Mouse (Mus musculus) thymus, postnatal 14 days (tissue): ENCODE measurements at regions not wholly inside any gene's neighbourhood (a gene's known extent, or its start where the extent isn't known, plus 50 kb on each side); places are given as distances from the start of the nearest gene placed in this dataset.

ENCODE experiments used
- DNase-seq: peaks from one replicate; pipeline ENCODE4 v3.0.0; 2021

GRCm38 (mm10) chr1:151121686-151122085 is 60.7 kb upstream of the Gm47985 start:
- no peak for DNase-seq

- no peak for DNase-seq
Measured at GRCm38 (mm10) chr1:151123964-151124363, 58.4 kb upstream of the Gm47985 start.

- DNase-seq = peak; percentile 11
Measured at GRCm38 (mm10) chr1:151125028-151125659, 57.2 kb upstream of the Gm47985 start.

GRCm38 (mm10) chr1:151125764-151126485 is 56.4 kb upstream of the Gm47985 start:
- no peak for DNase-seq

DNA sequence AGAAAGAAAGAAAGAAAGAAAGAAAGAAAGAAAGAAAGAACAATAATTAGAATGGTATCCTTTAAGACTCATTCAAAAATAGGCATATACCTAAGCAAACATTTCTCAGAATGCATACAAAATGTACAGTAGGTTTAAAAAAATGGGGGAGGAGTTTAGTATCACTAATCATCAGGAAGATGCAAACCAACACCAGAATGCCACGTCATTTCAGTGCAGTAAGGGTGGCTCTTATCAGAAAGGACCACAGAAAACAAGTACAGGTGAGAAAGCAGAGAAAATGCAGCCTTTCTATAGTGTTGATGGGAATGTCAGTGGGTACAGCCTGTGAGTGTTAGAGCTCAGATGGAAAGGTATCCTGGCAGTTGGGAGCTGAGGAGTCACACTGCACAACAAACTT is 55.6 kb upstream of the Gm47985 start:
- no peak for DNase-seq

GRCm38 (mm10) chr1:151128005-151128404 is 54.3 kb upstream of the Gm47985 start:
- no peak for DNase-seq

DNA sequence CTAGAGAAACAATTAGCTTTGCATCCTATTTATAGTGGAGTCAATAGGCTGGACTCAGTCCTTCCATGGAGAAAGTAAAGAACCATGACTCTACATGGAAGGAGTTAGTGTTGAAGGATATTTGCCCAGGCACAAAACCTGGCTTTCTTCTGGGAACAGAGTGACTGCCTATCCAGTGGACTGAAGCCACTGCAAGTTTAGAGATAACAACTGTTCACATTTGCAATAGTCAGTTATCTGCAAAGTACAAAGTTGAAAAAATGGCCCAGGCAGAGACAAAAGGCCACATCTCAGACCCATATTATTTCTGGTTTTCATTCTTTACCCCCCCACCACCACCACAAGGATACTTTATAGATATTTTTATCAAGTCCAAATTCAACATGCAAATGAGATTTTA is 53.4 kb upstream of the Gm47985 start:
- DNase-seq = no peak

DNA sequence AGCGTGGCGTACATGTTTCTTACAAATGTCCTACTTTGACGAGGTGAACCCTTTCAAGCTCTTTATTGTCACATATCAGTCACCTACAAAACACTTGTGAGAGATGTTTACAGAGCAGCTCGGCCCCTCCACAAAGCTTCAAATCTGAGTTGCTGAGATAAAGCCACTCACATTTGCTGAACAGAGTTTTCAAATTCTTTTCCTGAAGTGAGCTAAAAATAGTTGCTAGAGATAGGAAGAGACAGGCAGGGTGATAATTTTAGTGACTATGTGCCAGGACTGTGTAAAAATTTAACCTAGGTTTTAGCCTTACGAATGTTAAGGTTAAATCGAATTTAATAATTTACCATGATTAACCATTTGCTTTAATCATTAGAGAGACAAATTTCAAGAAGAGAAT is 52.3 kb upstream of the Gm47985 start:
- DNase-seq = no peak

GRCm38 (mm10) chr1:151130845-151131626 is 51.3 kb upstream of the Gm47985 start:
- DNase-seq = no peak

DNA sequence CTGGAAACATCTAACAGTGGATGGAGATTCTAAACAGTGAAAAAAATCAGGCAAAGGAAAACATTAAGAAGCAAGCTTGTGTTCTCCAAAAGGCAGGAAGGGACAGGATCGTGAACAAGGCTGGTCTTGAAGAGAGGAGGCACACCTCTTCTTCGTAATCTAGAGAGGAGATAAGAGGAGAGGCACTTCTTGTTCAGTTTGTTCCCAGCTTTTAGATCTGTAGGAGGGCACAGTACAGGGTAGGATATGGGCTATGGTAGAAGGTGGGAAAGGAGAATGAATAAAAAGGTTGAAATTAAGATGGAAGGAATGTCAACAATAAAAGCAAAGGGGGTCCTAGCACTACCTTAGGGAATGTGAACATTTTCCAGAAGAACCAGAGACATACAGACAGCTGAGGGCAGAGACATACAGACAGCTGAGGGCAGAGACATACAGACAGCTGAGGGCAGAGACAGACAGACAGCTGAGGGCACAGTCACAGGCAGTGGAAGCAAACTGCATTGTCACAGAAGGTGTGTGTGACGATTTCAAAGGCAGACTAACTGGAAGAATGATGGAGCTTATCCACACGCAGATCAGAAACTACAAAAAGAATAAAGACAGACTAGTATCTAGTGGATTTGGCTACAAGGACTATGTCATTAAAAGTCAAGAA is 50.6 kb upstream of the Gm47985 start:
- no peak for DNase-seq
